In the genomic region with DNA sequence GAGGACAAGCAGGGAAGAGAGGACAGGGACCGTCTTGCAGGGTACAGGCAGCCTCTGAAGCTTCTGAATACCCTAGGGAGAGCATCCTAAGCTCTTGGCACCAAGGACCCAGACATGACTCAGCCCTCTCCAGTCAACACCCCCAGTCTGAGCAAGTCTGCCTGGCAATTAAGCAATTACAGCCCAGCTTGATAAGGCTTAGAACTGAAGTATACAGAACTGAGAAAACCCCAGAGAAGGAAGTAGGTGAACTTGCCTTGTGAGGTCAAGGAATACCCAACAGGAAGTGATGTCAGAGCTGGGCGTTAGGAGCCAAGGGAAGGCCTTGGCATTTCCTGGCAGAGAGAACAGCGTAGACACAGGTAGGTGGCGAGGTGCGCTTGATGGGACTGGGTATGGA, we compare ENCODE assay signal across 12 mouse cellular contexts.
DNase-seq lines count a peak whose midpoint lies in the region; ATAC-seq and TF ChIP-seq lines count a peak whose summit lies in the region.
"Had no signal": no experiment of that assay in that cellular context is flagged by ENCODE, and none has a peak within 500 bp of the region (broad histone marks: within the 10 kb centered on the region; RNA-seq: fewer than 3 reads in every experiment).

No protein-coding gene starts in this region.

- H3K4me1 ChIP-seq in spleen, adult 2 months (ENCODE audit: control insufficient read depth, insufficient read depth, insufficient read length): no peaks in the 10 kb centered on the region; the same call in 1 of the 2 replicates
- H3K4me1 ChIP-seq in intestine, embryonic 15.5 days (replicated peaks): peaks cover 5% of the 10 kb centered on the region; the same call in 1 of the 2 replicates
- H3K4me1 ChIP-seq: hindbrain, embryonic 15.5 days had no signal

- no peaks in the 10 kb centered on the region for H3K36me3 ChIP-seq in spleen, adult 2 months (ENCODE audit: control insufficient read depth, insufficient read depth, low read length)
- H3K36me3 ChIP-seq in intestine, embryonic 15.5 days: no peaks in the 10 kb centered on the region
- H3K36me3 ChIP-seq: hindbrain, embryonic 15.5 days; neural tube, embryonic 13.5 days had no signal

- TF ChIP-seq CTCF in spleen, adult 2 months (IDR thresholded peaks at IDR 0.05; ENCODE audit: extremely low read depth, insufficient read depth, insufficient read length, insufficient replicate concordance): no peak

- H3K4me2 ChIP-seq in intestine, embryonic 15.5 days (replicated peaks): no peak overlapping the region
- H3K4me2 ChIP-seq: hindbrain, embryonic 15.5 days; neural tube, embryonic 13.5 days had no signal

- H3K9me3 ChIP-seq in intestine, embryonic 15.5 days: no peaks in the 10 kb centered on the region
- H3K9me3 ChIP-seq: hindbrain, embryonic 15.5 days had no signal

- TF ChIP-seq POLR2A in spleen, adult 2 months (IDR thresholded peaks at IDR 0.05; ENCODE audit: low read depth, low read length): no peak

- ATAC-seq in intestine, embryonic 15.5 days: peak; percentile 76

- H3K4me3 ChIP-seq in spleen, adult 2 months (ENCODE audit: extremely low read depth, insufficient read depth, insufficient read length): no peak overlapping the region
- H3K4me3 ChIP-seq in intestine, embryonic 15.5 days (replicated peaks): no peak overlapping the region
- H3K4me3 ChIP-seq: hindbrain, embryonic 15.5 days; neural tube, embryonic 13.5 days had no signal

- DNase-seq in adrenal gland, adult (ENCODE audit: inconsistent age in 2 of 2, low spot score in 1 of 2): peak; percentile 30 to 78
- DNase-seq in adrenal gland, adult 18-20 months (ENCODE audit: low spot score in 2 of 2): no peak
- no peak for DNase-seq in spleen, adult 2 months (ENCODE audit: low read depth in 1 of 2, low spot score in 2 of 2)
- no peak for DNase-seq in spleen, postnatal 14 days (ENCODE audit: low spot score in 2 of 2)
- DNase-seq in skeletal muscle tissue, adult 2 months (ENCODE audit: low read depth, low spot score): peak; percentile 24
- DNase-seq in testis, postnatal 14 days (ENCODE audit: low spot score): no peak
- DNase-seq in testis, postnatal 10 days (ENCODE audit: low spot score): no peak
- DNase-seq: B cell, adult 2 months; cerebellum, adult 11-12 months had no signal

- H3K27ac ChIP-seq in spleen, adult 2 months (ENCODE audit: insufficient read depth, low read length): peak overlapping the region; percentile 9; the same call in 1 of the 2 replicates
- H3K27ac ChIP-seq in intestine, embryonic 15.5 days: no peak overlapping the region
- H3K27ac ChIP-seq: hindbrain, embryonic 15.5 days; neural tube, embryonic 13.5 days had no signal

- WGBS in spleen, adult 2 months: 55% methylated on average over 5 of the region's 5 CpGs
- 79% methylated on average over 5 of the region's 5 CpGs for WGBS in intestine, embryonic 15.5 days

- no peaks in the 10 kb centered on the region for H3K27me3 ChIP-seq in spleen, adult 2 months (ENCODE audit: control insufficient read depth, insufficient read depth, low read length)
- no peaks in the 10 kb centered on the region for H3K27me3 ChIP-seq in intestine, embryonic 15.5 days (replicated peaks)
- H3K27me3 ChIP-seq: hindbrain, embryonic 15.5 days; neural tube, embryonic 13.5 days had no signal

- no peak overlapping the region for H3K9ac ChIP-seq in intestine, embryonic 15.5 days
- H3K9ac ChIP-seq: hindbrain, embryonic 15.5 days; neural tube, embryonic 13.5 days had no signal

Comparison
In these comparisons a context has a peak if more than half of its experiments do, and no peak if none do; other contexts are left out.
1. DNase-seq: peak in adrenal gland, adult (2 of 2) and skeletal muscle tissue, adult 2 months (single experiment); none in adrenal gland, adult 18-20 months (0 of 2), spleen, adult 2 months (0 of 2), spleen, postnatal 14 days (0 of 2), testis, postnatal 14 days (single experiment) and testis, postnatal 10 days (single experiment).